ENCODE assay signal across 8 mouse cellular contexts in the genomic region with DNA sequence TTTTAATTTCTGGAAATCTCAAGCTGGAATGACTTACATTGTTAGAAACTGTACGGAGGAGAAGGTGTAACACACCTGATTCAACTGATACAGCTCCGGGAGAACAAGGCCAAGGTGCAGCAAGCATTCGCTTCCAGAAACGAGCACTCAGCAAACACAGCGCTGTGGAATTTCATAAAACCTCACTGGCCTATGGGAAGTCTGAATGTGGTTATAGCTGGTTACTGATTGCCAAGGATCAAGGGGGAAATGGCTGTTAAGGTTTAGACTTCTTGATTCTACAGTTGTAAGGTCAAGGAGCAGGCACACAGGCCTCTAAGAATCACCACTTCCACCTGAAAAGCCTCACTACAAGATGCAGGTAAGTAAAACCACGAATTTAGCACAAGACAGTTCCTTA. TPM values are rescaled to one million over a fixed set of nuclear protein-coding genes. Genes with fewer than 3 reads are reported as not detected.
DNase-seq lines count a peak whose midpoint lies in the region; ATAC-seq and TF ChIP-seq lines count a peak whose summit lies in the region.

Gene Sri, plus strand, starts transcription at position 224 of the 400 bp plus-strand sequence.

- no peak within 1 kb of the TSS for H3K27ac ChIP-seq in embryonic facial prominence, embryonic 15.5 days (replicated peaks)
- H3K27ac ChIP-seq in heart, embryonic 16.5 days (ENCODE audit: low read length) = no peak within 1 kb of the TSS
- H3K27ac ChIP-seq in lung, postnatal 0 days (ENCODE audit: low read length) = no peak within 1 kb of the TSS

- WGBS in embryonic facial prominence, embryonic 15.5 days = 76% methylated on average over 6 of the region's 6 CpGs
- WGBS in heart, embryonic 16.5 days = 77% methylated on average over 6 of the region's 6 CpGs
- WGBS in lung, postnatal 0 days = 58% methylated on average over 6 of the region's 6 CpGs

- no peak for ATAC-seq in embryonic facial prominence, embryonic 15.5 days (ENCODE audit: insufficient number of reproducible peaks, low FRiP score, low TSS enrichment, low read depth)
- no peak for ATAC-seq in heart, embryonic 16.5 days (replicated peaks; ENCODE audit: extremely low read depth, insufficient read depth, low FRiP score)
- ATAC-seq in lung, postnatal 0 days = peak; percentile 79

- no peaks in the 10 kb centered on the region for H3K27me3 ChIP-seq in embryonic facial prominence, embryonic 15.5 days
- no peaks in the 10 kb centered on the region for H3K27me3 ChIP-seq in heart, embryonic 16.5 days (ENCODE audit: control insufficient read depth, insufficient read depth, low read length)
- no peaks in the 10 kb centered on the region for H3K27me3 ChIP-seq in lung, postnatal 0 days (replicated peaks; ENCODE audit: insufficient read depth, low read length)

- no peak for TF ChIP-seq EP300 in lung, postnatal 0 days (IDR thresholded peaks at IDR 0.05)

- H3K4me2 ChIP-seq in embryonic facial prominence, embryonic 15.5 days (replicated peaks) = no peak within 1 kb of the TSS
- H3K4me2 ChIP-seq in heart, embryonic 16.5 days (ENCODE audit: low read depth, low read length) = no peak within 1 kb of the TSS
- no peak within 1 kb of the TSS for H3K4me2 ChIP-seq in lung, postnatal 0 days (replicated peaks; ENCODE audit: low read depth, low read length)

- H3K9ac ChIP-seq in embryonic facial prominence, embryonic 15.5 days = no peak within 1 kb of the TSS
- H3K9ac ChIP-seq in heart, embryonic 16.5 days (ENCODE audit: low read length) = no peak within 1 kb of the TSS
- H3K9ac ChIP-seq in lung, postnatal 0 days (replicated peaks; ENCODE audit: low read depth) = no peak within 1 kb of the TSS

- H3K4me3 ChIP-seq in embryonic facial prominence, embryonic 15.5 days (replicated peaks) = no peak within 1 kb of the TSS
- H3K4me3 ChIP-seq in heart, embryonic 16.5 days (ENCODE audit: low read length) = no peak within 1 kb of the TSS
- H3K4me3 ChIP-seq in lung, postnatal 0 days (ENCODE audit: low read depth, low read length) = no peak within 1 kb of the TSS

- H3K4me1 ChIP-seq in embryonic facial prominence, embryonic 15.5 days = no peaks in the 10 kb centered on the region
- no peaks in the 10 kb centered on the region for H3K4me1 ChIP-seq in heart, embryonic 16.5 days (ENCODE audit: control insufficient read depth, insufficient read depth, low read length)
- no peaks in the 10 kb centered on the region for H3K4me1 ChIP-seq in lung, postnatal 0 days (ENCODE audit: insufficient read depth, low read depth, low read length)

- no peaks in the 10 kb centered on the region for H3K9me3 ChIP-seq in embryonic facial prominence, embryonic 15.5 days (replicated peaks)
- no peaks in the 10 kb centered on the region for H3K9me3 ChIP-seq in heart, embryonic 16.5 days (replicated peaks; ENCODE audit: control insufficient read depth, low read length)
- no peaks in the 10 kb centered on the region for H3K9me3 ChIP-seq in lung, postnatal 0 days (ENCODE audit: low read length)

- no peak for DNase-seq in layer of hippocampus, adult 18-20 months (ENCODE audit: low spot score in 2 of 2)
- DNase-seq in layer of hippocampus, adult 9-10 months (ENCODE audit: low spot score) = no peak
- peak; percentile 52 for DNase-seq in kidney, postnatal 10 days
- DNase-seq in lung, postnatal 0 days (ENCODE audit: low spot score) = peak; percentile 53
- DNase-seq in B cell, adult 2 months = no peak
- no peak for DNase-seq in testis, postnatal 14 days (ENCODE audit: low spot score)

- no peaks in the 10 kb centered on the region for H3K36me3 ChIP-seq in embryonic facial prominence, embryonic 15.5 days
- no peaks in the 10 kb centered on the region for H3K36me3 ChIP-seq in heart, embryonic 16.5 days (ENCODE audit: control insufficient read depth, insufficient read depth)
- H3K36me3 ChIP-seq in lung, postnatal 0 days (ENCODE audit: insufficient read depth, low read length) = no peaks in the 10 kb centered on the region

- TF ChIP-seq CTCF in lung, postnatal 0 days (IDR thresholded peaks at IDR 0.05) = no peak

RNA-seq across cellular contexts. Expression of gene Sri, which starts in this region (rescaled TPM):
- total RNA-seq in layer of hippocampus, adult 18-20 months (2021) = 100 to 1,000 TPM in 1 of 2 experiments, 10 to 100 TPM in 1; 99.7 to 100 TPM
- polyA plus RNA-seq in embryonic facial prominence, embryonic 15.5 days (2015; fragmentation: Nextera tagmentation; extraction: Ambion mirVana) = 256 and 291 TPM in 2 replicates
- 224 and 247 TPM in 2 replicates for polyA plus RNA-seq in heart, embryonic 16.5 days (2015; fragmentation: Nextera tagmentation; extraction: Ambion mirVana)
- 338 and 346 TPM in 2 replicates for polyA plus RNA-seq in lung, postnatal 0 days (2015; fragmentation: Nextera tagmentation; extraction: Ambion mirVana)

Comparison
In these comparisons a context has a peak if more than half of its experiments do, and no peak if none do; other contexts are left out.
1. DNase-seq: peak in kidney, postnatal 10 days (single experiment) and lung, postnatal 0 days (single experiment); none in layer of hippocampus, adult 18-20 months (0 of 2), layer of hippocampus, adult 9-10 months (single experiment), B cell, adult 2 months (0 of 2) and testis, postnatal 14 days (single experiment).